Mouse (Mus musculus): ENCODE measurements around the gene Sh3bp1. TPM values are rescaled to one million over a fixed set of nuclear protein-coding genes. Genes with fewer than 3 reads are reported as not detected.

Sh3bp1 gene
- total RNA-seq, 2 experiments from 2014 or later: 3.5 to 7.1 TPM

DNA sequence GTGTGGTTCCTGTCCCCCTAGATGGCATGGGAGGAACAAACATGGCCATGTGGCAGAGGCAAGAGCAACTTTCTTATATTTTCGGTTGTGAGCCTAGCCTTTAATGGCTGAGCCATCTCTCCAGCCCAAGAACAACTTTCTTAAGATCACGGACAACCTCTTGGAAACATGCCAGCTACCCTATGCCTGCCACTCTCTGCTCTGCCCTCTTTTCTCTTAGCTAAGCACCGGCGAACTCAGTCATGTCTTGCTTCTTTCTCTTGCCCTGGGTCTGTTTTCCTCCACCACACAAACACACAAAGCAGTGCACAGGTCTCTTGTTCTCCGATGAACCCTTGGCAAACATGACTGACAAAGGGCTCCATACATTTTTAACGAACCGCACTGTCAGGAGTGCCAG lies 46.7 kb downstream of the Sh3bp1 start:
- DNase-seq: no peak

DNA sequence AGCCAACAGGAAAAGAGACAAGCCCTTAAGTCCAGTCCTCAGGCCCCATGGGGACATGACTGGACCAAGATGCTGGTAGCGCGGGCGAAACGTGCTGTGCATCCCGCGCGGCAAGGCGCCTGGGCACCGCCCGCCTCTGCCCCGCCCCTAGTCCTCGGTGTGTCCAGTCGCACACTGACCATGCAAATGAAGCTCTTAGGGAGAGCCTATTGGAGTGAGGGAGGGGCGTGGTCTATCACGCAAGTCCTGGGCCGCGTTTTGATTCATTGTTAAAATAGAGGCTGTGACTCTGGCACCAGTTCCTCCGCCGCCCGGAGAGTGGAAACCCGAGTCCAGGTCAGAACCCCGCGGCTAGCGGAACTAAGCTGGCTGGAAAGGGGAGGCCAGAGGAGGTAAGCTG lies 48.1 kb downstream of the Sh3bp1 start, which contains the start of gene Triobp:
Triobp (plus strand) TSS at position 68 of the 400 bp plus-strand sequence.
- peak; percentile 89 to 95 for DNase-seq

DNA sequence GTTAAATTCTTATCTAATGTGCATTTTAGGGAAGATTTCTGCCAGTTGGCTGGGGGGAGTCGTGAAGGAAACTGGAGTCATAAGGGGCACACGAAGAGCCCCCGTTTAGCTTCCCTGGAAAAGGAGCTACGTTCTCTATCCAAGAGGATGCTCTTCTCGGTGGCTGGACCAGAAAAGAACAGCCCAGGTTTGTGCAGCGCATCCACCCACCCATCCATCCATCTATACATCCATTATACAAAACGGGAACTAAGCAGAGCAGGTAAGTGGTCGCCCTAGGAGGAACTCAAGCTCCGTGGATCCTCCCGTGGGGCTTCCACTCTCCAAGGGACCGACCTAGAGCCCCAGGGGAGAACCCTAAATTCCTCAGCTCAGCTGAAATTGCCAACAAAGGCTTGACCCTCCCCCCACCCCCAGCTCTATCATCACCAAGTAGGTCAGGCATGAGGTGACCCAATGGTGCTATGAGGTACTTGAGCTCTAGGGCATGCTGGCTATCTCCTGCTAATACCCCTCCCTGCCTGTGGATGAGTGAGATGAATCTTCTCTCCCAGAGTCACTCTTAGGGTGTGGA lies 48.7 kb downstream of the Sh3bp1 start:
- DNase-seq: no peak

DNA sequence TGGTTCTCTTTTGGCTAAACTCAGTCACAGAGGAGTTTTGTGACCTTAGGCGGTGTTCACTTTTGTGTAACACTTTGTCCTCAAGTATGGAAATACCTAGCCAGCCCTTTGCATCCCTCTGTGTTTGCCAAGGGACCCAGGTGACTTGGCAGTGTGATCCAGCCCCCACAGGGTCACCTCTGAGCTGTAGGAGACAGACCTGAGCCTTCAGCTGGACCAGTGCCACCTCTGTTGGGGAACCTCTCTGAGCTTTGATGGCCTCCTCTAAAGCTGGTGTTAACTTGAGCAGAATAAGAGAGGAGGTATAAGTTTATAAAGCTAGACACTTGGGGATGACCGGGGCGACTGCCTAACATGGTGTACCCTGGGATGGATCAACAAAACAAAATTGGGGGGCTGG lies 49.3 kb downstream of the Sh3bp1 start:
- DNase-seq: no peak

DNA sequence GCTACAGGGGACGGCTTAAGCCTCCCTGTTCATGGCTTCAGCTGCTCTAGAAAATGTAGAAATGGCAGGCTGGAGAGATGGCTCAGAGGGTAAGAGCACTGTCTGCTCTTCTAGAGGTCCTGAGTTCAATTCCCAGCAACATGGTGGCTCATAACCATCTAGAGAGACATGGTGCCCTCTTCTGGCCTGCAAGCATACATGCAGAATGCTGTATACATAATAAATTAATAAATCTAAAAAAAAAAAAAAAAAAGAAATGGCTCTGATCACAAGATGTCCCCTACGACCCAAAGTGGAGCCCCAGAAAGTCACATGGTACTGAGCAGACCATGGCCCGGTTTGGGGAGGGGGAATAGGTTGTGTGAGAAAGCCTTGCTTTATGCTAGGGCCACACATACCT lies 56.1 kb downstream of the Sh3bp1 start:
- no peak for DNase-seq

DNA sequence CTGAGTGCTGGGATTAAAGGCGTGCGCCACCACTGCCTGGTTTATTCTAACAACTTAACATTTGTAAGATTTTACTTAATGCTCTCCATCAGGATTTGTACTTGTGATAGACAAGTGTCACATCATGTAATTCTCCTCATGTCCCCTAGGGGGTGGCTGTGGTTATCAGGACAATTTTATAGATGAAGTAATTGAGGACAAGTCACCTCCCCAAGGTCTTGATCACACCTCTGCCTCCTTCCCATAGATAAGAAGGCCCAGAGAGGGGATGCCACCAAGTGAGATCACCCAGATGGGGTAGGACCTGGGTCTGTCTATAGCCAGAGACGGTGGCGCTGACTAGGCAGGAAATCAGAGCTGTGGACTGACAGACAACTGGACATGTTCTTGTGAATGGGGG lies 56.8 kb downstream of the Sh3bp1 start:
- DNase-seq: peak in 1 of 2 experiments; percentile 38

DNA sequence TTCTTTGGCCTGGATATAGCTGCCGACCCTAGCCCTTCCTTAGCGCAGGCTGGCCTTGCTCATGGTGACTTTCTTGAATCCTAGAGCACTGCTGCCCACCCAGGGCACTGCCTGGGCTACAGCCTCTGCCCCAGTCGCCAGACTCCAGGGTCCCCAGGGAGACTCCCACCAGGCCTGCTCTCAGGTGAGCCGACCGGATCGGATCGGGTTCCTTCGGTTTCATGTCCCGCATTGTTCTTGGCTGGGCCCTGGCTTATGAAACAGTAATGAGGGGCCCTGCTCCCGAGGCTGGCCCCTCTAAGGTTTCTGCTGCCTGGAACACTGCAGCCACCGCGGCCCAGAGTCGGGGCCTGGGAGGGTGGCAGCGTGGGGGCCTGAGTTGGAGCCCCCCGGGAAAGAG lies 57.5 kb downstream of the Sh3bp1 start:
- no peak for DNase-seq

DNA sequence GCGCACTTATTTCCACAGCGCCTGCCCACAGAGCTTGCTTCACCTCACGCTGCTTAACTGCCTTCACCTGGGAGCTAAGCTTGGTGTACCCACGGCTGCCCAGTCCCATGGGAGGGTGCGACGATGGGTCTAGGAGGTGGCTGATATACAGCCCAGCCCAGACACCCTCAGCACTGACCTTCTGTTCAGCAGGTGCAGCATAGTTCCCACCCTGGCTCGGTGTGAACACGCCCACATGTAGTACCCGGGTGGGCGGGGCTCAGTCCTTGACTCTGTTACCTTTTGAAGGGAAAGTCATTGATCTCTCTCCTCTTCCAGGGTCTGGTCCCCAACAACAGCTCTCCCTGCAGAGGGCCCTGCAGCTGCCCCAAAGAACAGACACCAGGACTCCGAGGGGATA lies 60.0 kb downstream of the Sh3bp1 start:
- DNase-seq: no peak

DNA sequence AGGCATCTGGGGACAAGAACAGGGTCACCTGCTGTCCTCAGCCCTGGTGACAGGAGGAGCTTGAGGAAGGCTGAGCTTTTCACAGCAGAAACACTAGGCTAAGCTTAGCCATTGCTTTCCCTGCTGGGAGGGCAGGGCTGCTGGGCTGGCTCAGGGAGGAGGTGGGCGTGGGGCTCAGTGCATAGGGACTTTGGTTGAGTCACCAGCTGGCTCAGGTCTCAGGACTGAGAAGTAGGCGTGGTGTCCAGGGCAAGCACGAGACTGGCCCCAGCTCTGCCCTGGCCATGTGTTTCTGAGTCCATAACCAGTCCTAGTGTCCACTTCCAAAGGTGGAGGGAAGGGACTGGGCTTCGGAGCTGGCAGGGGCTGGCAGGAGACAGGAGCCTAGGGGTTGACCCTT lies 60.5 kb downstream of the Sh3bp1 start:
- DNase-seq: peak; percentile 76 to 84

Small RNA genes within 50 kb of the gene (microRNA-seq; reads per million reads assigned to microRNA genes)
- gene Mir6955: 0 to 0.54 reads per million in 2 experiments

Other genes starting within 250 kb of the Sh3bp1 start
- 1 to 10 TPM; 1.6 to 2.2 TPM for gene Elfn2, start 181.0 kb upstream of the Sh3bp1 start, total RNA-seq (2021)
- gene Mfng, start 126.3 kb upstream of the Sh3bp1 start, total RNA-seq (2021): 10 to 100 TPM; 10.8 to 11.0 TPM
- 10 to 100 TPM; 14.1 to 14.5 TPM for gene Card10, start 96.7 kb upstream of the Sh3bp1 start, total RNA-seq (2021)
- 10 to 100 TPM; 26.3 to 27.9 TPM for gene Cdc42ep1, start 57.1 kb upstream of the Sh3bp1 start, total RNA-seq (2021)
- gene Lgals2, start 44.2 kb upstream of the Sh3bp1 start, total RNA-seq (2021): not detected
- gene Gga1, start 22.6 kb upstream of the Sh3bp1 start, total RNA-seq (2021): 10 to 100 TPM; 40.3 to 45.2 TPM
- gene Gm49510, start 101 bp upstream of the Sh3bp1 start, total RNA-seq (2021): under 1 TPM; 0.10 to 0.27 TPM
- under 1 TPM; 0.62 to 0.64 TPM for gene Pdxp, start 14.2 kb downstream of the Sh3bp1 start, total RNA-seq (2021)
- 100 to 1,000 TPM; 185 to 222 TPM for gene Lgals1, start 27.0 kb downstream of the Sh3bp1 start, total RNA-seq (2021)
- 10 to 100 TPM; 15.7 to 19.1 TPM for gene Nol12, start 35.2 kb downstream of the Sh3bp1 start, total RNA-seq (2021)
- 10 to 100 TPM; 25.5 to 30.2 TPM for gene Triobp, start 48.0 kb downstream of the Sh3bp1 start, total RNA-seq (2021)
- gene H1f0, start 128.7 kb downstream of the Sh3bp1 start, total RNA-seq (2021): 10 to 100 TPM; 62.5 to 70.0 TPM
- not detected for gene Galr3, start 142.1 kb downstream of the Sh3bp1 start, total RNA-seq (2021)
- gene Ankrd54, start 163.1 kb downstream of the Sh3bp1 start, total RNA-seq (2021): 1 to 10 TPM; 7.2 to 8.6 TPM
- 10 to 100 TPM; 70.4 to 73.8 TPM for gene Eif3l, start 175.4 kb downstream of the Sh3bp1 start, total RNA-seq (2021)
- 10 to 100 TPM; 38.5 to 44.1 TPM for gene Micall1, start 209.1 kb downstream of the Sh3bp1 start, total RNA-seq (2021)
- gene Polr2f, start 241.2 kb downstream of the Sh3bp1 start, total RNA-seq (2021): 100 to 1,000 TPM; 135 TPM
- gene 1700088E04Rik, start 241.5 kb downstream of the Sh3bp1 start, total RNA-seq (2021): 1 to 10 TPM in 1 of 2 experiments, under 1 TPM in 1; 0.89 to 3.4 TPM

All from heart, adult 18-20 months (tissue).